9 mouse cellular contexts compared by ENCODE assay signal in the genomic region with DNA sequence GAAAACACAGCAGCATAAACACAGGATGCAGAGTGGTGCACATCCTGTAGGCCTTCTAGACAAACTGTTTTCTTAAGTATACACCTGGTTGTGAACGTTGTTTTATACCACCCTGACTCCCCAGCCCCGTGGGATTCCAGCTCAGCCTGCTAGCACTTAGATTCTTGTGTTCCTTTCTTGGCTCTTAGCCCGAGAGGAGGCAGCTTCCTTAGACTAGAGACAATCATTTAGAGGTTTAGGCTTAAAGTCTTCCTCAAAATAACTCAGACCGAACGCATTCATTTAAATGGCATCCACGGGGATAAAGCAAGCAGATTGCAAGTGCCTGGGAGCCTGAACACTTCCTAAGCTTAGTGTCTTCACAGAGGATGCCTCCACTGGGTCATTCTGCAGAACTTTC. TPM values are rescaled to one million over a fixed set of nuclear protein-coding genes. Genes with fewer than 3 reads are reported as not detected.
DNase-seq lines count a peak whose midpoint lies in the region; ATAC-seq and TF ChIP-seq lines count a peak whose summit lies in the region.
"Had no signal": no experiment of that assay in that cellular context is flagged by ENCODE, and none has a peak within 500 bp of the region (broad histone marks: within the 10 kb centered on the region; RNA-seq: fewer than 3 reads in every experiment).

No protein-coding gene starts in this region.

- no peak for ATAC-seq in hindbrain, embryonic 15.5 days (ENCODE audit: low FRiP score, low read depth)
- ATAC-seq in midbrain, postnatal 0 days (ENCODE audit: low FRiP score) = no peak
- ATAC-seq in cerebellum, adult (ENCODE audit: insufficient number of reproducible peaks, low FRiP score, low TSS enrichment) = no peak

- peak overlapping the region; percentile 33 for H3K27ac ChIP-seq in cortical plate, adult 2 months (ENCODE audit: insufficient read depth, low read length)
- H3K27ac ChIP-seq in hindbrain, embryonic 15.5 days (replicated peaks) = peak overlapping the region; percentile 95
- H3K27ac ChIP-seq in midbrain, postnatal 0 days (ENCODE audit: low read depth, low read length) = peak overlapping the region; percentile 89
- H3K27ac ChIP-seq: macrophage had no signal

- H3K9me3 ChIP-seq in hindbrain, embryonic 15.5 days = no peaks in the 10 kb centered on the region
- H3K9me3 ChIP-seq in midbrain, postnatal 0 days (ENCODE audit: low read length) = no peaks in the 10 kb centered on the region

- H3K4me1 ChIP-seq in cortical plate, adult 2 months (ENCODE audit: control insufficient read depth, insufficient read depth, low read length) = peaks cover 3% of the 10 kb centered on the region
- H3K4me1 ChIP-seq in hindbrain, embryonic 15.5 days (replicated peaks) = peaks cover 85% of the 10 kb centered on the region
- peaks cover 17% of the 10 kb centered on the region for H3K4me1 ChIP-seq in midbrain, postnatal 0 days (ENCODE audit: insufficient read depth, low read length)

- H3K27me3 ChIP-seq in hindbrain, embryonic 15.5 days = no peaks in the 10 kb centered on the region
- no peaks in the 10 kb centered on the region for H3K27me3 ChIP-seq in midbrain, postnatal 0 days (ENCODE audit: insufficient read depth, low read length)

- TF ChIP-seq CTCF in cortical plate, adult 2 months (IDR thresholded peaks at IDR 0.05; ENCODE audit: extremely low read depth, insufficient read depth, low read length) = no peak
- no peak for TF ChIP-seq CTCF in midbrain, postnatal 0 days (IDR thresholded peaks at IDR 0.05)

- peak overlapping the region; percentile 91 for H3K4me2 ChIP-seq in hindbrain, embryonic 15.5 days
- peak overlapping the region; percentile 72 for H3K4me2 ChIP-seq in midbrain, postnatal 0 days (ENCODE audit: low read depth, low read length, poor library complexity, severe bottlenecking)

- peak; percentile 42 to 54 for DNase-seq in layer of hippocampus, postnatal 14 days (ENCODE audit: low spot score in 2 of 2)
- no peak for DNase-seq in layer of hippocampus, postnatal 25 days (ENCODE audit: extremely low spot score in 1 of 2, low spot score in 1 of 2)
- no peak for DNase-seq in midbrain, postnatal 0 days (ENCODE audit: low spot score)
- DNase-seq in cerebellum, postnatal 10 days = no peak
- DNase-seq in testis, postnatal 10 days (ENCODE audit: low spot score) = no peak

- peaks cover 13% of the 10 kb centered on the region; the same call in 1 of the 2 replicates for H3K36me3 ChIP-seq in hindbrain, embryonic 15.5 days
- peaks cover 15% of the 10 kb centered on the region for H3K36me3 ChIP-seq in midbrain, postnatal 0 days (ENCODE audit: insufficient read depth, low read length)

- peak overlapping the region; percentile 92 for H3K9ac ChIP-seq in hindbrain, embryonic 15.5 days
- peak overlapping the region; percentile 68 for H3K9ac ChIP-seq in midbrain, postnatal 0 days (replicated peaks; ENCODE audit: low read length, poor library complexity, severe bottlenecking)

- TF ChIP-seq POLR2A in cortical plate, adult 2 months (IDR thresholded peaks at IDR 0.05; ENCODE audit: extremely low read depth, insufficient read depth, low read length) = no peak

- peak overlapping the region; percentile 97 for H3K4me3 ChIP-seq in cortical plate, adult 2 months (ENCODE audit: insufficient read depth, low read length)
- peak overlapping the region; percentile 86 for H3K4me3 ChIP-seq in hindbrain, embryonic 15.5 days
- H3K4me3 ChIP-seq in midbrain, postnatal 0 days (ENCODE audit: low read depth, low read length) = peak overlapping the region; percentile 63

- WGBS in hindbrain, embryonic 15.5 days = 2% methylated on average over 6 of the region's 6 CpGs
- WGBS in midbrain, postnatal 0 days = 3% methylated on average over 6 of the region's 6 CpGs

RNA-seq across cellular contexts. Expression of a gene that starts 1.8 kb away (rescaled TPM):
- 100 to 1,000 TPM; 582 to 626 TPM for total RNA-seq in layer of hippocampus, postnatal 14 days (2021)
- total RNA-seq in layer of hippocampus, postnatal 25 days (2021) = 100 to 1,000 TPM; 670 to 691 TPM
- polyA plus RNA-seq in cortical plate, adult 2 months (2012; rRNA removed) = 284 and 308 TPM in 2 replicates
- 57.3 and 59.7 TPM in 2 replicates for polyA plus RNA-seq in hindbrain, embryonic 15.5 days (2015; fragmentation: Nextera tagmentation; extraction: Ambion mirVana)
- 326 and 348 TPM in 2 replicates for total RNA-seq in midbrain, postnatal 0 days (2014; rRNA removed)
- 54.0 and 54.2 TPM in 2 replicates for polyA plus RNA-seq in midbrain, postnatal 0 days (2015; fragmentation: Nextera tagmentation; extraction: Ambion mirVana)

RNA-seq across cellular contexts. Expression of a gene that starts 44.6 kb away (rescaled TPM):
- total RNA-seq in layer of hippocampus, postnatal 14 days (2021) = 100 to 1,000 TPM; 111 to 112 TPM
- total RNA-seq in layer of hippocampus, postnatal 25 days (2021) = 100 to 1,000 TPM; 122 to 135 TPM
- 160 and 173 TPM in 2 replicates for polyA plus RNA-seq in cortical plate, adult 2 months (2012; rRNA removed)
- polyA plus RNA-seq in hindbrain, embryonic 15.5 days (2015; fragmentation: Nextera tagmentation; extraction: Ambion mirVana) = 45.2 and 52.9 TPM in 2 replicates
- total RNA-seq in midbrain, postnatal 0 days (2014; rRNA removed) = 55.1 and 70.5 TPM in 2 replicates
- 57.7 and 59.7 TPM in 2 replicates for polyA plus RNA-seq in midbrain, postnatal 0 days (2015; fragmentation: Nextera tagmentation; extraction: Ambion mirVana)

Comparison
In these comparisons a context has a peak if more than half of its experiments do, and no peak if none do; other contexts are left out.
1. DNase-seq: peak in layer of hippocampus, postnatal 14 days (2 of 2); none in layer of hippocampus, postnatal 25 days (0 of 2), midbrain, postnatal 0 days (single experiment), cerebellum, postnatal 10 days (0 of 2) and testis, postnatal 10 days (single experiment).
2. H3K27ac ChIP-seq: peak in every context shown above with its lines; median percentile 95 in hindbrain, embryonic 15.5 days; 89 in midbrain, postnatal 0 days; 33 in cortical plate, adult 2 months.
3. Peak in every context shown above with its lines, with median percentiles within 50 percentile points of each other: H3K4me3 ChIP-seq.